Mouse (Mus musculus) midbrain, embryonic 16.5 days (tissue): ENCODE data around the gene Gm17428. TPM values are rescaled to one million over a fixed set of nuclear protein-coding genes. Genes with fewer than 3 reads are reported as not detected.
A peak's percentile ranks its signal among the peaks of the same experiment; 100 is the strongest.
"Not testable (repeated sequence)": the region's sequence is repeated elsewhere in the genome, so short reads cannot be mapped to it uniquely, and the experiment has no call there.

ENCODE experiments used
- ATAC-seq: fragments of 200-750 bp; cut with Nextera tagmentation; 2 replicates; pipeline ENCODE4 v1.8.0; 2017; ENCODE audit warnings: moderate TSS enrichment
- H3K27ac ChIP-seq: fragments of 300-500 bp; sonication (generic); 2 replicates; pipeline ENCODE4 v1.5.1; 2014; ENCODE audit warnings: mild to moderate bottlenecking, low read length, mixed read lengths
- H3K27me3 ChIP-seq: fragments of 300-500 bp; sonication (generic); 2 replicates; pipeline ENCODE4 v1.6.1; 2014; ENCODE audit warnings: low read depth, low read length, mixed read lengths; ENCODE audit not compliant: control insufficient read depth, insufficient read depth
- H3K36me3 ChIP-seq: fragments of 300-500 bp; sonication (generic); 2 replicates; pipeline ENCODE4 v1.6.1; 2014; ENCODE audit warnings: mild to moderate bottlenecking, low read length, moderate library complexity, mixed read lengths; ENCODE audit not compliant: control insufficient read depth, insufficient read depth
- H3K4me1 ChIP-seq: fragments of 300-500 bp; sonication (generic); 2 replicates; pipeline ENCODE4 v1.6.1; 2014; ENCODE audit warnings: mild to moderate bottlenecking, low read length, mixed read lengths; ENCODE audit not compliant: control insufficient read depth, insufficient read depth
- H3K4me2 ChIP-seq: fragments of 300-500 bp; sonication (generic); 2 replicates; pipeline ENCODE4 v1.6.1; 2014; ENCODE audit warnings: mild to moderate bottlenecking, low read length, mixed read lengths
- H3K4me3 ChIP-seq: fragments of 300-500 bp; sonication (generic); 2 replicates; pipeline ENCODE4 v1.5.1; 2014; ENCODE audit warnings: low read depth, mild to moderate bottlenecking, low read length, moderate library complexity, mixed read lengths
- H3K9ac ChIP-seq: fragments of 300-500 bp; sonication (generic); 2 replicates; pipeline ENCODE4 v1.6.1; 2014; ENCODE audit warnings: low read depth, low read length, mixed read lengths
- H3K9me3 ChIP-seq: fragments of 300-500 bp; sonication (generic); replicated peaks from 2 replicates; pipeline ENCODE4 v1.6.1; 2014; ENCODE audit warnings: mild to moderate bottlenecking, low read length, mixed read lengths; ENCODE audit not compliant: control insufficient read depth, poor library complexity, severe bottlenecking
- WGBS: fragments of 180-500 bp; shearing (Covaris S2); extraction: QIAGEN DNeasy Blood & Tissue Kit; methylation state at CpG from one replicate; pipeline ENCODE4 v1.1.7; 2014; 5-methylcytosine and 5-hydroxymethylcytosine counted together
- polyA plus RNA-seq: library from polyadenylated mRNA; unstranded; fragments of >200 nt; fragmentation: Nextera tagmentation; extraction: Ambion mirVana; gene quantifications from 2 replicates; pipeline ENCODE4 v1.2.1, GENCODE M21; 2015

Gm17428 gene
- polyA plus RNA-seq, 1 experiment from 2014 or later, result not detected

DNA sequence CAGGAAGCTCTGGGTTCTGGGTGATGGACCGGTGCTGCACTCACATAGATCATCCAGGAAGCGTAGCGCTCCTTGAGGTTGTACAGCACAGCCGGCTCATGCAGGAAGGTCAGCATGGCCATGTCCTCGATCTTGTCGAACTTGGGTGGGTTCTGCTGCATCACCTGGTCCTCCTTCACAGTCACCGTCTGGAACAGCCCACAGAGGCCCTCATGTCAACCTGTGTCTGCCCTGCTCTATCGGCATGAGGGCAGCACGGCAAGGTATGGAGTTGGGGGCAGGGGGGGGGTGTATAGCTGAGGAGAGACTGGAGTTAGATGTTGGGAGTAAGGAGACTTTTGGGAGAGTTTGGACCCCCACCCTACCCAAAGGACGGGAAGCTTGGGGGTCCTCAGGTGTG lies 15.5 kb downstream of the Gm17428 start:
- H3K9ac ChIP-seq, result no peak overlapping the region
- WGBS, result 96% methylated on average over 10 of the region's 10 CpGs
- no peaks in the 10 kb centered on the region for H3K9me3 ChIP-seq
- H3K4me2 ChIP-seq, result no peak overlapping the region
- H3K36me3 ChIP-seq, result no peaks in the 10 kb centered on the region
- H3K4me1 ChIP-seq, result peaks cover 43% of the 10 kb centered on the region
- ATAC-seq, result no peak
- no peak overlapping the region for H3K27ac ChIP-seq
- no peak overlapping the region for H3K4me3 ChIP-seq
- H3K27me3 ChIP-seq, result no peaks in the 10 kb centered on the region

DNA sequence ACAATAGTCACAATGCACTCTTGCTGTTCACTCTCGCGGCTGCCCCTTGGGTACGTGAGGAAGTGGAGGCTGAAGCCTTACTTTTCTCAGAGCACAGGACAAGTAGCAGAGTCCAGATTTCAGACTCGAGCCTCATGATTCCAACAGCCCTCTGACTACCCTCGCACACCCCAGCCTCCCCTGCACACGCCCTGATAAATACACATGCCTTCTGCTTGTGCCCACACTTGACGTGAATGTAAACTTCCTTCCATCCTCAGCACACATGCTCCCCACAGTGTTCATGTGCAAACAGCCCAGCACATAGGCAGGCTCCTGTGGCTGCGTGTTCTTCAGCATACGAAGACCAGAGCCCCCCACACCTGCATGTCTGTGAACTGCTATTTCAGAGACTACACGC lies 16.9 kb downstream of the Gm17428 start:
- peaks cover 43% of the 10 kb centered on the region for H3K4me1 ChIP-seq
- no peaks in the 10 kb centered on the region for H3K36me3 ChIP-seq
- no peak overlapping the region for H3K9ac ChIP-seq
- no peaks in the 10 kb centered on the region for H3K9me3 ChIP-seq
- WGBS, result 71% methylated on average over 10 of the region's 10 CpGs
- no peak overlapping the region for H3K4me3 ChIP-seq
- no peak for ATAC-seq
- H3K4me2 ChIP-seq, result no peak overlapping the region
- no peak overlapping the region for H3K27ac ChIP-seq
- H3K27me3 ChIP-seq, result no peaks in the 10 kb centered on the region

DNA sequence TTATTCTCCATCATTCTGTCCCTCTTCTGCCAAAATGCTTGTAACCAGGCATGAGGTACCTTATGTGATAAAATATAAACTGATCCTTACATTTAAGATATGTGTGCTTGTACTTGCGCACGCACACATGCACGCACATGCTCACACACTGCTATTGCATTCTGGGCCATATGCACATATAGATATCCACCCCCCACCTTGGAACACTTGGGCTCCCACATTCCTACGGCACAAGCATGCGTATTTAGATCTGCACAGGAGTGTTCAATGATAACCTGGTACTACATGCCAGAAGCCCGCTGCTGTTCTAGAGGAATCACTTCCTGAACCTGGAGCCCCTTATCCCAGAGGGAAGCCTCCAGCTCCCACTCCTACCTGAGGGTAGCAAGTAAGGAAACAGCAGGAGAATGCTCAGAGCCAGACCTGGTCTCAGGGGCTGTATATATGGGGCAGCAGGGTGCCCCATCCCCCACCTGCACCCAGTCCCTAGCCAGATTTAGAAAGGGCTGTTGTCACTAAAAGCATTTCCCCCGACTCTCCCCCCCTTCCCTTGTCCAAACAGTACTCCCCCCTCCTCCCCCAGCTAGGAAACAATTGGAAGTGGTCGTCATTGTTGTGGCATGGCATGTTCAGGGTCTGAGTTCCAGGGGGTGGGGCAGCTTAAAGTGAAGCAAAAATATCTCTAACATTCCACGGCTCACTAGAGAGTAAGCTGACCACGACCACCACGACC lies 17.6 kb downstream of the Gm17428 start, which contains the start of gene Myh7:
Gene Myh7, minus strand, starts transcription at position 491 of the 733 bp plus-strand sequence.
- ATAC-seq, result no peak
- 48% methylated on average over 11 of the region's 11 CpGs for WGBS
- H3K27me3 ChIP-seq, result no peaks in the 10 kb centered on the region
- no peaks in the 10 kb centered on the region for H3K36me3 ChIP-seq
- peak within 1 kb of the TSS; percentile 16; the same call in 1 of the 2 replicates for H3K9ac ChIP-seq
- peak within 1 kb of the TSS; percentile 93 for H3K27ac ChIP-seq
- H3K4me3 ChIP-seq, result no peak within 1 kb of the TSS
- no peaks in the 10 kb centered on the region for H3K9me3 ChIP-seq
- H3K4me2 ChIP-seq, result no peak within 1 kb of the TSS; the same call in 1 of the 2 replicates
- peaks cover 43% of the 10 kb centered on the region for H3K4me1 ChIP-seq

DNA sequence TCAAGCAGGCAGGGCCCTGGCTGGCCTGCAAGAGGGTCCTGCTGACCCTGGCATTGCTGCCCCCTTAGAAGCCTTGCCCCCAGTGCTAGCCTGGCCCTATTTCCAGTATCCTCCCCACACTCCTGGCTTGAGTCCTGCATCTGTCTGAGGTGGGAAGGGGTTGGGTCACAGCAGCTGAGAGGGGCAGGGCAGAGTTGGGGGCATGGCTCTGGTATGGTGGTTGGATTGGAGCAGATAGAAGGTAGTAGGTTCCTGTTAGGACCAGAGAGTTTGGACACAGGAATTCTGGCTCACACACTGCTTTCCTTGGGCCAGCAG lies 18.1 kb downstream of the Gm17428 start:
- Histone ChIP-seq H3K4me2 (no peak overlapping the region), H3K4me1 (peaks cover 42% of the 10 kb centered on the region), H3K27me3 (no peaks in the 10 kb centered on the region), H3K27ac (peak overlapping the region; percentile 93), H3K36me3 (no peaks in the 10 kb centered on the region), H3K9me3 (no peaks in the 10 kb centered on the region), H3K9ac (no peak overlapping the region), H3K4me3 (no peak overlapping the region)
- peak; percentile 40 for ATAC-seq

DNA sequence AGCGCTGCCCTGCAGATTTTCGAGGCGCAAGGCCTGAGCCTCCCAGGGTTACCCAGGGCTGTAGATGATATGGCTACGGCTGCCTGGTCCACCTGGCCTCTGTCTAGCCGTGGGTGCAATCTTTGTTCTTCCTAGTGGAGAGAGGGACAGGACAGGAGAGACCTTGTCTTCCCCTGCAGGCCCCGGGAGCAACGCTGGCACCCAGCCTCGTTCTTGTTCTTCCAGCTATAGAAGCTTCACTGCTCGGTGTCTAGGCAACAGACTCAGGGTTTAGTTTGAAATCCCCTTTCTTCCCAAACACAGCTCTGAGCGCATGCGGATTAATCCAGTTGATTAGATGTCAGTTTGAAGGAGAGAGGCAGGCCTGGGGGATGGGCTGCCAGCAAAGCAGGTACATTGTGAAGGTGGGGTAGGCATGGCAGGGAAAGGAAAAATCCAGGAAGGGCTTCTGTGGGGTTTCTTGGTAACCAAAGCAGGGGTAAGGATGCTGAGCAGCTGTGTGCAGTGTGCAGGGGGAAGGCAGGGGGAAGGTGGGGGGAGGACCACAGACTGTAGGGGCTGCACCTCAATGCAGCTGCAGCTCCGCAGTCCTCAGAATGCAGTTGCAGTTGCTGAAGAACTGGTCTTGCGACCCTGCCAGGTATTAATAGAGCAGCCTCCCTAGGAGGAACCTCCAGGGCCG lies 18.9 kb downstream of the Gm17428 start:
- ATAC-seq, result peak; percentile 87
- peaks cover 34% of the 10 kb centered on the region for H3K4me1 ChIP-seq
- H3K4me2 ChIP-seq, result peak overlapping the region; percentile 1; the same call in 1 of the 2 replicates
- no peaks in the 10 kb centered on the region for H3K36me3 ChIP-seq
- no peak overlapping the region for H3K4me3 ChIP-seq
- H3K27ac ChIP-seq, result peak overlapping the region; percentile 93
- WGBS, result 9% methylated on average over 14 of the region's 14 CpGs
- H3K9ac ChIP-seq, result peak overlapping the region; percentile 16; the same call in 1 of the 2 replicates
- no peaks in the 10 kb centered on the region for H3K9me3 ChIP-seq
- no peaks in the 10 kb centered on the region for H3K27me3 ChIP-seq

DNA sequence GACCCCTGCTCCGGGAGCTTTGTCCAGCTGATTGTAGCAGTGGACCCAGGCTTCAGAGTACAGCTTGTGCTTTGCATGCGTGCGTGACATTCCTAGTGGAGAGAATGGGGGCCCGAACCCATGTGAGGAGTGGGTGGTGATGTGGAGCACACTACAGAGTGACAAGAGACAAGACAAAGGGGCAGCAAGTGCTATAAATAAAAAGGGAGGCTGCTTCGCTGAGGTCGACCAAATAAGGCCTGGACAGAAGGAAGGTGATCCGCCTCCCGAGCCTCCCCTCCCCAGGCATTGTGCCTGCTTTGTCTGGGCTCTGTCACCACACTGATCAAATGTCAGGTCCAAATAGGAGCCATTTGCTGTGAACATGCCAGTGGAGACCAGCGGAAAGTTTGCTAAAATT lies 20.1 kb downstream of the Gm17428 start:
- H3K4me1 ChIP-seq, result peaks cover 34% of the 10 kb centered on the region
- ATAC-seq, result no peak
- H3K4me3 ChIP-seq, result no peak overlapping the region
- no peak overlapping the region for H3K9ac ChIP-seq
- no peaks in the 10 kb centered on the region for H3K27me3 ChIP-seq
- peak overlapping the region; percentile 93 for H3K27ac ChIP-seq
- H3K9me3 ChIP-seq, result no peaks in the 10 kb centered on the region
- WGBS, result 36% methylated on average over 9 of the region's 9 CpGs
- H3K4me2 ChIP-seq, result no peak overlapping the region
- no peaks in the 10 kb centered on the region for H3K36me3 ChIP-seq

DNA sequence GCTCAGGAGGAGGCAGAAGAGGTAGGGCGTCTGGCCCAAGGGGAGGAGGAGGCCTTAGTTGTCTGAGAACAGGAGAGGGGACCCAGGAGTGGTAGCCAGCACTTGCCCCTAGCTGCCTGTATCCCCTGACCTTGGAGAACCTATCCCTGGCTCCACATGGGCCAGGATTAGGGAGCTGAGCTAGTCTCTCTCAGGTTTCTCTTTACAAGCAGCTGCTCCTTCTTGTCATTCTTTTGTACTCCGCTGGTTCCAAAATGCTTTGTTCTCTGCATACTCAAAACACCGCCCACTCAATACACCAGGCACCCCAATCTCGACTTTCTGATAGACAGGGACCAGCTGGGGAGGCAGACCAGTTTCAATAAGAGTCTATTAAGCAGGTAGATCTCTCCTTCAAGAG lies 20.6 kb downstream of the Gm17428 start:
- H3K27ac ChIP-seq, result 0 out of 2 replicates have a peak overlapping the region, but pooled peaks have one; percentile 3
- peaks cover 34% of the 10 kb centered on the region for H3K4me1 ChIP-seq
- H3K4me3 ChIP-seq, result no peak overlapping the region
- H3K9me3 ChIP-seq, result no peaks in the 10 kb centered on the region
- 32% methylated on average over 4 of the region's 4 CpGs for WGBS
- no peaks in the 10 kb centered on the region for H3K27me3 ChIP-seq
- no peak for ATAC-seq
- no peak overlapping the region for H3K9ac ChIP-seq
- H3K36me3 ChIP-seq, result no peaks in the 10 kb centered on the region
- no peak overlapping the region for H3K4me2 ChIP-seq

DNA sequence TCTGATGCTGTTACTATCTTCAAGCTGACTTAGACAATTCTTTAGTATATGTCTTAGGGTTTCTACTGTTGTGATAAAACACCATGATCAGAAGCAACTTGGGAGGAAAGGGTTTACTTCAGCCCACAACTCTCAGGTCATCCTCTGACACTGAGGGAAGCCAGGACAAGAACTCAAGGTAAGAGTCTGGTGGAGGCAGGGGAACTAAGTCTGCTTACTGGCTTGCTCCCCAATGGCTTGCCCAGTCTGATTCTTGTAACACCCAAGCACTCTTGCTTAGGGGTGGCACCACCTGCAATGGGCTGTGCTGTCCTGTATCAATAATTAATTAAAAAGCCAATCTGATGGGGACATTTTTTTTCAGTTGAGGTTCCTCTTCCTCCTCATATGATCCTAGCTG lies 21.9 kb downstream of the Gm17428 start:
- Histone ChIP-seq H3K9me3 (no peaks in the 10 kb centered on the region), H3K4me1 (peaks cover 34% of the 10 kb centered on the region), H3K27ac (no peak overlapping the region), H3K9ac (no peak overlapping the region), H3K4me3 (no peak overlapping the region), H3K4me2 (no peak overlapping the region), H3K36me3 (no peaks in the 10 kb centered on the region), H3K27me3 (no peaks in the 10 kb centered on the region)
- no peak for ATAC-seq

DNA sequence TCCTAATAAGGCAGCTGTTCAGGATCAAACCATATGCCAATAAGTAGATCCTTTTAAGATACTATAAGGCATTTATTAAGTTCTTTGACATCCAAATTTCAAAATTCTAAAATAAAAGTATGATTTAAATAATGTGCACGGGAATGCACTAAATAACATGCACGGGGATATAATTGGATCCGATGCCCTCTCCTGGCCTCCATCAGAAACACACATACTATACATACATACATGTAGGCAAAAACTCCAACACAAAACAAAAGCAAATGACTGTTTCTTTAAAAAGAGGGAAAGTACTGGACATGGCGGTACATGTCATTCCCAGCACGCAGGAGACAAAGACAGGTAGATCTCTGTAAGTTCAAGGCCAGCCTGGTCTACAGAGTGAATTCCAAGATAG lies 23.1 kb downstream of the Gm17428 start:
- 82% methylated on average over 5 of the region's 5 CpGs for WGBS
- H3K4me1 ChIP-seq, result peaks cover 22% of the 10 kb centered on the region
- ATAC-seq, H3K4me2 ChIP-seq, H3K36me3 ChIP-seq, H3K27me3 ChIP-seq, H3K27ac ChIP-seq, H3K4me3 ChIP-seq, H3K9me3 ChIP-seq, H3K9ac ChIP-seq: not testable (repeated sequence)
